Mouse (Mus musculus): ENCODE measurements around the gene Dlk2. TPM values are rescaled to one million over a fixed set of nuclear protein-coding genes. Genes with fewer than 3 reads are reported as not detected.

The Dlk2 gene
- under 1 TPM in 1 of 4 experiments, not detected in 3; 0.19 TPM for total RNA-seq (2022)

GRCm38 (mm10) chr17:46297364-46298219 is at the start of gene Dlk2:
Gene Dlk2 (plus strand): TSS chr17:46297421.
- DNase-seq (ENCODE audit: low spot score in 2 of 2), result no peak

- peak; percentile 86 to 91 for DNase-seq (ENCODE audit: low spot score in 2 of 2)
Measured at GRCm38 (mm10) chr17:46247512-46248188, 49.6 kb upstream of the Dlk2 start, which contains the start of the genes Polr1c and Yipf3. Gene Polr1c (minus strand): TSS chr17:46248054. Gene Yipf3 (plus strand): TSS chr17:46248080.

GRCm38 (mm10) chr17:46248189-46248522 is 49.1 kb upstream of the Dlk2 start:
- no peak for DNase-seq (ENCODE audit: low spot score in 2 of 2)

GRCm38 (mm10) chr17:46251174-46251573 is 46.0 kb upstream of the Dlk2 start:
- DNase-seq (ENCODE audit: low spot score in 2 of 2), result no peak

- no peak for DNase-seq (ENCODE audit: low spot score in 2 of 2)
Measured at GRCm38 (mm10) chr17:46252571-46253451, 44.4 kb upstream of the Dlk2 start.

GRCm38 (mm10) chr17:46253452-46254084 is 43.7 kb upstream of the Dlk2 start, which contains the start of gene Lrrc73:
Gene Lrrc73 (plus strand): TSS chr17:46253531.
- peak; percentile 82 to 83 for DNase-seq (ENCODE audit: low spot score in 2 of 2)

GRCm38 (mm10) chr17:46254106-46254505 is 43.1 kb upstream of the Dlk2 start:
- DNase-seq (ENCODE audit: low spot score in 2 of 2), result no peak

GRCm38 (mm10) chr17:46255147-46255546 is 42.1 kb upstream of the Dlk2 start:
- no peak for DNase-seq (ENCODE audit: low spot score in 2 of 2)

GRCm38 (mm10) chr17:46258279-46259053 is 38.8 kb upstream of the Dlk2 start:
- DNase-seq (ENCODE audit: low spot score in 2 of 2), result no peak

GRCm38 (mm10) chr17:46259675-46260074 is 37.5 kb upstream of the Dlk2 start:
- DNase-seq (ENCODE audit: low spot score in 2 of 2), result no peak

GRCm38 (mm10) chr17:46262201-46262694 is 35.0 kb upstream of the Dlk2 start:
- DNase-seq (ENCODE audit: low spot score in 2 of 2), result no peak

GRCm38 (mm10) chr17:46265502-46265901 is 31.7 kb upstream of the Dlk2 start:
- DNase-seq (ENCODE audit: low spot score in 2 of 2), result no peak

GRCm38 (mm10) chr17:46265918-46266618 is 31.2 kb upstream of the Dlk2 start:
- DNase-seq (ENCODE audit: low spot score in 2 of 2), result peak; percentile 74 to 83

GRCm38 (mm10) chr17:46266986-46267385 is 30.2 kb upstream of the Dlk2 start:
- DNase-seq (ENCODE audit: low spot score in 2 of 2), result no peak

GRCm38 (mm10) chr17:46267511-46267910 is 29.7 kb upstream of the Dlk2 start:
- no peak for DNase-seq (ENCODE audit: low spot score in 2 of 2)

- DNase-seq (ENCODE audit: low spot score in 2 of 2), result no peak
Measured at GRCm38 (mm10) chr17:46268026-46268720, 29.0 kb upstream of the Dlk2 start.

GRCm38 (mm10) chr17:46269771-46270534 is 27.3 kb upstream of the Dlk2 start:
- peak in 1 of 2 experiments; percentile 63 for DNase-seq (ENCODE audit: low spot score in 2 of 2)

GRCm38 (mm10) chr17:46272058-46272457 is 25.2 kb upstream of the Dlk2 start:
- no peak for DNase-seq (ENCODE audit: low spot score in 2 of 2)

Data from gastrocnemius, adult 8-10 months (tissue).